In genomic region chr1:152594690-152595089, GRCm38 (mm10) we compare ENCODE assay signal across 12 mouse cellular contexts.
DNase-seq lines count a peak whose midpoint lies in the region; ATAC-seq and TF ChIP-seq lines count a peak whose summit lies in the region.
"Had no signal": no experiment of that assay in that cellular context is flagged by ENCODE, and none has a peak within 500 bp of the region (broad histone marks: within the 10 kb centered on the region; RNA-seq: fewer than 3 reads in every experiment).

No protein-coding gene starts in this region.

- H3K27me3 ChIP-seq in heart, embryonic 10.5 days (ENCODE audit: insufficient read depth, poor library complexity, severe bottlenecking) = no peaks in the 10 kb centered on the region
- no peaks in the 10 kb centered on the region for H3K27me3 ChIP-seq in stomach, embryonic 16.5 days (ENCODE audit: control insufficient read depth, insufficient read depth, low read length)
- H3K27me3 ChIP-seq in stomach, postnatal 0 days (ENCODE audit: control insufficient read depth, insufficient read depth, low read length) = no peaks in the 10 kb centered on the region
- no peaks in the 10 kb centered on the region for H3K27me3 ChIP-seq in intestine, postnatal 0 days (replicated peaks; ENCODE audit: control insufficient read depth, insufficient read depth, low read length)
- H3K27me3 ChIP-seq: limb, embryonic 12.5 days; midbrain, embryonic 12.5 days had no signal

- no peak overlapping the region for H3K4me2 ChIP-seq in stomach, embryonic 16.5 days (ENCODE audit: low read depth, low read length)
- no peak overlapping the region for H3K4me2 ChIP-seq in stomach, postnatal 0 days (replicated peaks; ENCODE audit: low read depth)
- no peak overlapping the region for H3K4me2 ChIP-seq in intestine, postnatal 0 days (replicated peaks; ENCODE audit: low read depth)
- H3K4me2 ChIP-seq: limb, embryonic 12.5 days; midbrain, embryonic 12.5 days had no signal

- TF ChIP-seq EP300 in stomach, postnatal 0 days (optimal IDR thresholded peaks at IDR 0.05) = no peak

- H3K4me3 ChIP-seq in heart, embryonic 10.5 days = no peak overlapping the region
- H3K4me3 ChIP-seq in stomach, embryonic 16.5 days (replicated peaks; ENCODE audit: low read length) = no peak overlapping the region
- no peak overlapping the region for H3K4me3 ChIP-seq in stomach, postnatal 0 days (ENCODE audit: low read depth, low read length)
- H3K4me3 ChIP-seq in intestine, postnatal 0 days (ENCODE audit: low read depth, low read length) = no peak overlapping the region
- H3K4me3 ChIP-seq: forebrain, embryonic 10.5 days; limb, embryonic 12.5 days; midbrain, embryonic 12.5 days had no signal

- TF ChIP-seq CTCF in stomach, postnatal 0 days (IDR thresholded peaks at IDR 0.05; ENCODE audit: low read depth) = no peak
- no peak for TF ChIP-seq CTCF in intestine, postnatal 0 days (IDR thresholded peaks at IDR 0.05; ENCODE audit: low read depth)

- no peak for DNase-seq in heart, embryonic 10.5 days (ENCODE audit: low spot score)
- no peak for DNase-seq in heart, postnatal 4 days
- no peak for DNase-seq in stomach, postnatal 0 days (ENCODE audit: low spot score)
- peak; percentile 26 for DNase-seq in thymus, postnatal 4 days
- DNase-seq in urinary bladder, postnatal 36 days (ENCODE audit: low spot score in 2 of 2) = no peak
- no peak for DNase-seq in ovary, adult 18-20 months (ENCODE audit: low spot score)

- ATAC-seq in stomach, embryonic 16.5 days (ENCODE audit: insufficient read depth, low FRiP score) = no peak
- no peak for ATAC-seq in stomach, postnatal 0 days (ENCODE audit: low FRiP score, low TSS enrichment)
- 0 out of 2 replicates have a peak, but pooled peaks have one; percentile 40 for ATAC-seq in intestine, postnatal 0 days
- ATAC-seq: CD4-positive, CD25-positive, alpha-beta regulatory T cell, adult 4 months had no signal

- H3K9ac ChIP-seq in stomach, embryonic 16.5 days (ENCODE audit: low read length) = no peak overlapping the region
- no peak overlapping the region for H3K9ac ChIP-seq in stomach, postnatal 0 days (ENCODE audit: low read length)
- H3K9ac ChIP-seq in intestine, postnatal 0 days (ENCODE audit: low read depth, low read length) = no peak overlapping the region
- H3K9ac ChIP-seq: limb, embryonic 12.5 days; midbrain, embryonic 12.5 days had no signal

- 58% methylated on average over 5 of the region's 5 CpGs for WGBS in heart, embryonic 10.5 days
- WGBS in stomach, embryonic 16.5 days = 66% methylated on average over 5 of the region's 5 CpGs
- 80% methylated on average over 5 of the region's 5 CpGs for WGBS in stomach, postnatal 0 days
- WGBS in intestine, postnatal 0 days = 53% methylated on average over 5 of the region's 5 CpGs

- peaks cover 8% of the 10 kb centered on the region for H3K36me3 ChIP-seq in heart, embryonic 10.5 days
- H3K36me3 ChIP-seq in stomach, embryonic 16.5 days (ENCODE audit: control insufficient read depth, insufficient read depth, low read length) = no peaks in the 10 kb centered on the region
- H3K36me3 ChIP-seq in stomach, postnatal 0 days (ENCODE audit: control insufficient read depth, insufficient read depth, low read length) = no peaks in the 10 kb centered on the region
- peaks cover 5% of the 10 kb centered on the region; the same call in 1 of the 2 replicates for H3K36me3 ChIP-seq in intestine, postnatal 0 days (ENCODE audit: control insufficient read depth, insufficient read depth)
- H3K36me3 ChIP-seq: midbrain, embryonic 12.5 days had no signal

- 0 out of 2 replicates have a peak overlapping the region, but pooled peaks have one; percentile 53 for H3K27ac ChIP-seq in heart, embryonic 10.5 days
- H3K27ac ChIP-seq in stomach, embryonic 16.5 days (ENCODE audit: low read length) = peak overlapping the region; percentile 35; the same call in 1 of the 2 replicates
- no peak overlapping the region for H3K27ac ChIP-seq in stomach, postnatal 0 days (replicated peaks)
- no peak overlapping the region for H3K27ac ChIP-seq in intestine, postnatal 0 days (ENCODE audit: low read depth, low read length)
- H3K27ac ChIP-seq: forebrain, embryonic 10.5 days; limb, embryonic 12.5 days; midbrain, embryonic 12.5 days had no signal

- H3K9me3 ChIP-seq in heart, embryonic 10.5 days = no peaks in the 10 kb centered on the region
- no peaks in the 10 kb centered on the region for H3K9me3 ChIP-seq in stomach, embryonic 16.5 days (replicated peaks; ENCODE audit: control insufficient read depth, low read length)
- H3K9me3 ChIP-seq in stomach, postnatal 0 days (ENCODE audit: control insufficient read depth, low read length) = no peaks in the 10 kb centered on the region
- no peaks in the 10 kb centered on the region for H3K9me3 ChIP-seq in intestine, postnatal 0 days (ENCODE audit: control insufficient read depth)
- H3K9me3 ChIP-seq: forebrain, embryonic 10.5 days; limb, embryonic 12.5 days; midbrain, embryonic 12.5 days had no signal

- H3K4me1 ChIP-seq in heart, embryonic 10.5 days = peaks cover 71% of the 10 kb centered on the region
- H3K4me1 ChIP-seq in stomach, embryonic 16.5 days (ENCODE audit: control insufficient read depth, insufficient read depth, low read length) = peaks cover 17% of the 10 kb centered on the region
- no peaks in the 10 kb centered on the region for H3K4me1 ChIP-seq in stomach, postnatal 0 days (replicated peaks; ENCODE audit: control insufficient read depth, insufficient read depth)
- H3K4me1 ChIP-seq in intestine, postnatal 0 days (replicated peaks; ENCODE audit: control insufficient read depth, insufficient read depth, low read length) = peaks cover 7% of the 10 kb centered on the region

Comparison
In these comparisons a context has a peak if more than half of its experiments do, and no peak if none do; other contexts are left out.
1. H3K27ac ChIP-seq: peak in heart, embryonic 10.5 days (single experiment) and stomach, embryonic 16.5 days (single experiment); none in stomach, postnatal 0 days (single experiment) and intestine, postnatal 0 days (single experiment).